Mouse (Mus musculus) intestine, embryonic 16.5 days (tissue): ENCODE data around the gene Nrcam. TPM values are rescaled to one million over a fixed set of nuclear protein-coding genes. Genes with fewer than 3 reads are reported as not detected.

Source experiments
- ATAC-seq: fragments of 200-750 bp; cut with Nextera tagmentation; 2 replicates; pipeline ENCODE4 v1.8.0; 2017; ENCODE audit warnings: moderate TSS enrichment, moderate library complexity
- H3K27ac ChIP-seq: fragments of 300-500 bp; sonication (generic); 2 replicates; pipeline ENCODE4 v1.5.1; 2014; ENCODE audit warnings: mild to moderate bottlenecking, low read length
- H3K27me3 ChIP-seq: fragments of 300-500 bp; sonication (generic); replicated peaks from 2 replicates; pipeline ENCODE4 v1.6.1; 2014; ENCODE audit warnings: low read length, control low read depth, mixed read lengths; ENCODE audit not compliant: control insufficient read depth, insufficient read depth
- H3K36me3 ChIP-seq: fragments of 300-500 bp; sonication (generic); 2 replicates; pipeline ENCODE4 v1.6.1; 2014; ENCODE audit warnings: low read length, control low read depth; ENCODE audit not compliant: control insufficient read depth, insufficient read depth
- H3K4me1 ChIP-seq: fragments of 300-500 bp; sonication (generic); 2 replicates; pipeline ENCODE4 v1.6.1; 2014; ENCODE audit warnings: low read length, control low read depth, mixed read lengths; ENCODE audit not compliant: control insufficient read depth, insufficient read depth
- H3K4me2 ChIP-seq: fragments of 300-500 bp; sonication (generic); 2 replicates; pipeline ENCODE4 v1.6.1; 2014; ENCODE audit warnings: low read depth, low read length, control low read depth
- H3K4me3 ChIP-seq: fragments of 300-500 bp; sonication (generic); 2 replicates; pipeline ENCODE4 v1.5.1; 2014; ENCODE audit warnings: mild to moderate bottlenecking, low read length
- H3K9ac ChIP-seq: fragments of 300-500 bp; sonication (generic); 2 replicates; pipeline ENCODE4 v1.6.1; 2014; ENCODE audit warnings: low read depth, low read length
- H3K9me3 ChIP-seq: fragments of 300-500 bp; sonication (generic); 2 replicates; pipeline ENCODE4 v1.6.1; 2016; ENCODE audit warnings: low read length, control low read depth; ENCODE audit not compliant: control insufficient read depth
- WGBS: fragments of 180-500 bp; shearing (Covaris S2); extraction: QIAGEN DNeasy Blood & Tissue Kit; methylation state at CpG from one replicate; pipeline ENCODE4 v1.1.7; 2014; 5-methylcytosine and 5-hydroxymethylcytosine counted together
- polyA plus RNA-seq: library from polyadenylated mRNA; unstranded; fragments of >200 nt; fragmentation: Nextera tagmentation; extraction: Ambion mirVana; gene quantifications from 2 replicates; pipeline ENCODE4 v1.2.1, GENCODE M21; 2015

The Nrcam gene
- polyA plus RNA-seq, 1 experiment from 2014 or later = 3.6 TPM

GRCm38 (mm10) chr12:44515066-44515465 lies 186.4 kb downstream of the Nrcam start:
- H3K36me3 ChIP-seq = no peaks in the 10 kb centered on the region
- no peaks in the 10 kb centered on the region for H3K27me3 ChIP-seq
- no peak overlapping the region for H3K9ac ChIP-seq
- no peak overlapping the region for H3K4me2 ChIP-seq
- no peak for ATAC-seq
- H3K9me3 ChIP-seq = no peaks in the 10 kb centered on the region
- WGBS = 56% methylated on average over 4 of the region's 4 CpGs
- H3K4me1 ChIP-seq = no peaks in the 10 kb centered on the region
- no peak overlapping the region for H3K27ac ChIP-seq
- no peak overlapping the region for H3K4me3 ChIP-seq

GRCm38 (mm10) chr12:44519440-44520141 lies 190.9 kb downstream of the Nrcam start:
- H3K27me3 ChIP-seq = no peaks in the 10 kb centered on the region
- no peak overlapping the region for H3K27ac ChIP-seq
- no peak for ATAC-seq
- H3K36me3 ChIP-seq = no peaks in the 10 kb centered on the region
- no peak overlapping the region for H3K4me2 ChIP-seq
- no peak overlapping the region for H3K9ac ChIP-seq
- no peak overlapping the region for H3K4me3 ChIP-seq
- no peaks in the 10 kb centered on the region for H3K4me1 ChIP-seq
- 61% methylated on average over 7 of the region's 7 CpGs for WGBS
- no peaks in the 10 kb centered on the region for H3K9me3 ChIP-seq

- no peak overlapping the region for H3K4me3 ChIP-seq
- no peak overlapping the region for H3K9ac ChIP-seq
- no peaks in the 10 kb centered on the region for H3K4me1 ChIP-seq
- 81% methylated on average over 3 of the region's 3 CpGs for WGBS
- H3K4me2 ChIP-seq = no peak overlapping the region
- H3K27me3 ChIP-seq = no peaks in the 10 kb centered on the region
- no peak overlapping the region for H3K27ac ChIP-seq
- no peaks in the 10 kb centered on the region for H3K36me3 ChIP-seq
- H3K9me3 ChIP-seq = no peaks in the 10 kb centered on the region
- ATAC-seq = no peak
Observed at GRCm38 (mm10) chr12:44521496-44521895, 192.8 kb downstream of the Nrcam start.

- H3K9me3 ChIP-seq = no peaks in the 10 kb centered on the region
- WGBS = 76% methylated on average over 8 of the region's 8 CpGs
- ATAC-seq = no peak
Observed at GRCm38 (mm10) chr12:44524621-44525565, 196.2 kb downstream of the Nrcam start.

GRCm38 (mm10) chr12:44528391-44529016 lies 199.8 kb downstream of the Nrcam start:
- no peaks in the 10 kb centered on the region for H3K27me3 ChIP-seq
- no peak for ATAC-seq
- no peak overlapping the region for H3K9ac ChIP-seq
- no peak overlapping the region for H3K4me3 ChIP-seq
- 47% methylated on average over 11 of the region's 11 CpGs for WGBS
- H3K9me3 ChIP-seq = no peaks in the 10 kb centered on the region
- no peak overlapping the region for H3K27ac ChIP-seq
- H3K4me1 ChIP-seq = no peaks in the 10 kb centered on the region
- H3K36me3 ChIP-seq = no peaks in the 10 kb centered on the region
- H3K4me2 ChIP-seq = no peak overlapping the region

More at GRCm38 (mm10) chr12:44524621-44525565, 196.2 kb downstream of the Nrcam start:
- no peak overlapping the region for H3K4me2 ChIP-seq
- no peak overlapping the region for H3K4me3 ChIP-seq
- H3K9ac ChIP-seq = no peak overlapping the region
- H3K27ac ChIP-seq = no peak overlapping the region
- no peaks in the 10 kb centered on the region for H3K27me3 ChIP-seq
- no peaks in the 10 kb centered on the region for H3K36me3 ChIP-seq
- H3K4me1 ChIP-seq = no peaks in the 10 kb centered on the region

GRCm38 (mm10) chr12:44532337-44533113 lies 203.8 kb downstream of the Nrcam start:
- no peak overlapping the region for H3K27ac ChIP-seq
- H3K27me3 ChIP-seq = no peaks in the 10 kb centered on the region
- no peak overlapping the region for H3K9ac ChIP-seq
- H3K4me2 ChIP-seq = no peak overlapping the region
- ATAC-seq = no peak
- H3K4me3 ChIP-seq = no peak overlapping the region
- H3K9me3 ChIP-seq = no peaks in the 10 kb centered on the region
- 74% methylated on average over 19 of the region's 19 CpGs for WGBS
- H3K36me3 ChIP-seq = no peaks in the 10 kb centered on the region
- H3K4me1 ChIP-seq = no peaks in the 10 kb centered on the region

- H3K4me3 ChIP-seq = no peak overlapping the region
- no peaks in the 10 kb centered on the region for H3K4me1 ChIP-seq
- H3K36me3 ChIP-seq = no peaks in the 10 kb centered on the region
- no peaks in the 10 kb centered on the region for H3K27me3 ChIP-seq
- no peaks in the 10 kb centered on the region for H3K9me3 ChIP-seq
- WGBS = 78% methylated on average over 7 of the region's 7 CpGs
- H3K9ac ChIP-seq = no peak overlapping the region
- ATAC-seq = no peak
- H3K4me2 ChIP-seq = no peak overlapping the region
- H3K27ac ChIP-seq = no peak overlapping the region
Observed at GRCm38 (mm10) chr12:44534100-44534633, 205.5 kb downstream of the Nrcam start.

GRCm38 (mm10) chr12:44535623-44536022 lies 206.9 kb downstream of the Nrcam start:
- H3K4me3 ChIP-seq = no peak overlapping the region
- no peak for ATAC-seq
- H3K4me2 ChIP-seq = no peak overlapping the region
- H3K4me1 ChIP-seq = no peaks in the 10 kb centered on the region
- WGBS = 23% methylated on average over 5 of the region's 5 CpGs
- no peak overlapping the region for H3K9ac ChIP-seq
- no peaks in the 10 kb centered on the region for H3K36me3 ChIP-seq
- H3K27me3 ChIP-seq = no peaks in the 10 kb centered on the region
- no peaks in the 10 kb centered on the region for H3K9me3 ChIP-seq
- no peak overlapping the region for H3K27ac ChIP-seq
